Mouse (Mus musculus) CH12.LX (cell line): ENCODE measurements around the gene Rfc5. TPM values are rescaled to one million over a fixed set of nuclear protein-coding genes. Genes with fewer than 3 reads are reported as not detected.

Experiments
- DNase-seq: peaks from one replicate; pipeline ENCODE4 v3.0.0-alpha.2; 2013; ENCODE audit errors: extremely low read depth
- H3K27ac ChIP-seq: 2 replicates; pipeline ENCODE4 v1.5.1; 2012; ENCODE audit warnings: low read depth, mild to moderate bottlenecking, control low read depth, moderate library complexity; ENCODE audit not compliant: insufficient read depth
- H3K27me3 ChIP-seq: replicated peaks from 2 replicates; pipeline ENCODE3; 2012; ENCODE audit warnings: inconsistent platforms
- H3K36me3 ChIP-seq, 2 experiments: replicated peaks in 1 of 2; 2 replicates each; pipeline versions ENCODE3 to v1.6.1; 2012; ENCODE audit warnings: inconsistent platforms in 1 of 2, low read length in 1 of 2, mild to moderate bottlenecking in 1 of 2, mixed read lengths in 1 of 2, moderate library complexity in 1 of 2; ENCODE audit not compliant: control insufficient read depth in 1 of 2, insufficient read depth in 1 of 2
- H3K4me1 ChIP-seq, 2 experiments: 2 replicates each; pipeline ENCODE4 v1.6.1; 2012; ENCODE audit warnings: inconsistent platforms in 1 of 2, moderate library complexity in 1 of 2; ENCODE audit not compliant: insufficient read depth in 2 of 2, control insufficient read depth in 1 of 2
- H3K4me2 ChIP-seq: 2 replicates; pipeline ENCODE4 v1.6.1; 2012; ENCODE audit warnings: low read depth, mild to moderate bottlenecking, control low read depth; ENCODE audit not compliant: poor library complexity, insufficient read depth, severe bottlenecking
- H3K4me3 ChIP-seq, 3 experiments: fragments of 150-350 bp in 1 of 3; sonication (generic) in 1 of 3; replicated peaks in 1 of 3; 2 replicates each; pipeline versions ENCODE3 to v1.5.1; 2011 to 2012; ENCODE audit warnings: low read depth in 2 of 3, low read length in 2 of 3, mild to moderate bottlenecking in 2 of 3, moderate library complexity in 2 of 3, control low read depth in 1 of 3, improper control_type of control experiment in 1 of 3, inconsistent platforms in 1 of 3, mixed read lengths in 1 of 3; ENCODE audit not compliant: poor library complexity in 1 of 3
- H3K79me2 ChIP-seq: replicated peaks from 2 replicates; pipeline ENCODE4 v1.6.1; 2012; ENCODE audit warnings: mild to moderate bottlenecking, moderate library complexity; ENCODE audit not compliant: control insufficient read depth, poor library complexity, insufficient read depth, severe bottlenecking; ENCODE audit errors: extremely low read depth
- H3K9ac ChIP-seq: 2 replicates; pipeline ENCODE4 v1.6.1; 2012; ENCODE audit warnings: low read depth, mild to moderate bottlenecking, control low read depth, moderate library complexity; ENCODE audit not compliant: insufficient read depth
- H3K9me3 ChIP-seq: replicated peaks from 2 replicates; pipeline ENCODE3; 2012; ENCODE audit warnings: low read length, inconsistent platforms, mixed read lengths
- BHLHE40 ChIP-seq: IDR thresholded peaks from 2 replicates; pipeline ENCODE4 v1.6.1; 2011; ENCODE audit warnings: mild to moderate bottlenecking, low read depth, low read length, improper control_type of control experiment
- CHD2 ChIP-seq: IDR thresholded peaks from 2 replicates; pipeline ENCODE4 v1.6.1; 2011; ENCODE audit warnings: low read length, improper control_type of control experiment
- ELF1 ChIP-seq: IDR thresholded peaks from 2 replicates; pipeline ENCODE4 v1.6.1; 2014; ENCODE audit warnings: low read depth, mild to moderate bottlenecking, inconsistent platforms, low read length, improper control_type of control experiment
- HCFC1 ChIP-seq: IDR thresholded peaks from 2 replicates; pipeline ENCODE4 v1.6.1; 2012; ENCODE audit warnings: low read depth, mild to moderate bottlenecking, inconsistent platforms, low read length, improper control_type of control experiment
- IRF4 ChIP-seq: IDR thresholded peaks from 2 replicates; pipeline ENCODE4 v1.6.1; 2014; ENCODE audit warnings: low read depth, mild to moderate bottlenecking, inconsistent platforms, low read length, improper control_type of control experiment
- JUN ChIP-seq: IDR thresholded peaks from 2 replicates; pipeline ENCODE4 v1.6.1; 2011; ENCODE audit warnings: low read depth, mild to moderate bottlenecking, low read length, improper control_type of control experiment, moderate library complexity; ENCODE audit not compliant: insufficient read depth
- JUND ChIP-seq: conservative IDR thresholded peaks from 2 replicates; pipeline ENCODE4 v1.6.1; 2011; ENCODE audit warnings: low read depth, low read length, improper control_type of control experiment
- MAFK ChIP-seq: IDR thresholded peaks from 2 replicates; pipeline ENCODE4 v1.6.1; 2011; ENCODE audit warnings: low read length, improper control_type of control experiment; ENCODE audit not compliant: insufficient replicate concordance
- MAX ChIP-seq: IDR thresholded peaks from 2 replicates; pipeline ENCODE4 v1.6.1; 2011; ENCODE audit warnings: low read length, improper control_type of control experiment
- MEF2A ChIP-seq: IDR thresholded peaks from 2 replicates; pipeline ENCODE4 v1.6.1; 2014; ENCODE audit warnings: low read depth, mild to moderate bottlenecking, inconsistent platforms, low read length, improper control_type of control experiment, borderline replicate concordance
- MXI1 ChIP-seq: IDR thresholded peaks from 2 replicates; pipeline ENCODE4 v1.6.1; 2011; ENCODE audit warnings: mild to moderate bottlenecking, low read depth, low read length, improper control_type of control experiment
- MYC ChIP-seq: IDR thresholded peaks from 2 replicates; pipeline ENCODE4 v1.6.1; 2011; ENCODE audit warnings: low read depth, mild to moderate bottlenecking, improper control_type of control experiment, low read length
- NRF1 ChIP-seq: IDR thresholded peaks from 2 replicates; pipeline ENCODE4 v1.6.1; 2014; ENCODE audit warnings: low read depth, mild to moderate bottlenecking, inconsistent platforms, low read length, improper control_type of control experiment, moderate library complexity
- POLR2A ChIP-seq: IDR thresholded peaks from 2 replicates; pipeline ENCODE4 v1.6.1; 2011; ENCODE audit warnings: low read depth, mild to moderate bottlenecking, improper control_type of control experiment, low read length
- POLR2AphosphoS2 ChIP-seq: IDR thresholded peaks from 2 replicates; pipeline ENCODE4 v1.6.1; 2011; ENCODE audit warnings: low read depth, low read length, improper control_type of control experiment
- SMC3 ChIP-seq: IDR thresholded peaks from 2 replicates; pipeline ENCODE4 v1.6.1; 2011; ENCODE audit warnings: low read depth, low read length, improper control_type of control experiment
- TBP ChIP-seq: conservative IDR thresholded peaks from 2 replicates; pipeline ENCODE4 v1.6.1; 2011; ENCODE audit warnings: low read depth, low read length, improper control_type of control experiment
- TCF12 ChIP-seq: IDR thresholded peaks from 2 replicates; pipeline ENCODE4 v1.6.1; 2014; ENCODE audit warnings: low read depth, mild to moderate bottlenecking, inconsistent platforms, low read length, improper control_type of control experiment
- ZKSCAN1 ChIP-seq: IDR thresholded peaks from 2 replicates; pipeline ENCODE4 v1.6.1; 2012; ENCODE audit warnings: low read depth, inconsistent platforms, low read length, improper control_type of control experiment, borderline replicate concordance
- ZMIZ1 ChIP-seq: IDR thresholded peaks from 2 replicates; pipeline ENCODE4 v1.6.1; 2012; ENCODE audit warnings: low read depth, mild to moderate bottlenecking, inconsistent platforms, low read length, improper control_type of control experiment
- ZNF384 ChIP-seq: IDR thresholded peaks from 2 replicates; pipeline ENCODE4 v1.6.1; 2012; ENCODE audit warnings: low read depth, low read length, improper control_type of control experiment, inconsistent platforms
- dilution Hi-C: fragments of 300-500 bp; cut with MboI; formaldehyde crosslinking; loops from 2 replicates; pipeline ENCODE4 v1.14.3; 2020; ENCODE audit warnings: low sequenced_read_pairs; ENCODE audit not compliant: extremely low pct_unique_long_range_greater_than_20kb, extremely low pct_ligation_motif_present
- in situ Hi-C: fragments of 300-500 bp; cut with MboI; formaldehyde crosslinking; loops from 3 replicates; pipeline ENCODE4 v1.14.3; 2019; ENCODE audit warnings: low sequenced_read_pairs, low pct_ligation_motif_present, low pct_unique_long_range_greater_than_20kb, mixed read lengths
- polyA plus RNA-seq: library from polyadenylated mRNA; unstranded; fragments of >175 nt; gene quantifications from 2 replicates; pipeline ENCODE4 v1.2.1, GENCODE M21; 2012; ENCODE audit warnings: low read depth; ENCODE audit not compliant: insufficient read length
- total RNA-seq, 2 experiments: library from RNA; depleted of rRNA; stranded (reverse); fragments of 300-350 nt in 1 of 2; fragments of >200 nt in 1 of 2; gene quantifications; 2 replicates each; pipeline ENCODE4 v1.2.3; 2012 to 2014

The Rfc5 gene
- total and polyA plus RNA-seq, 3 experiments = 137 to 221 (median 186) TPM

- Histone ChIP-seq H3K79me2 (no peaks in the 10 kb centered on the region; the same call in 1 of the 2 replicates), H3K27me3 (no peaks in the 10 kb centered on the region), H3K4me2 (no peak overlapping the region), H3K27ac (no peak overlapping the region), H3K4me3 (no peak overlapping the region), H3K9me3 (no peaks in the 10 kb centered on the region), H3K9ac (no peak overlapping the region), H3K36me3 (peaks cover 78 to 89% of the 10 kb centered on the region in 2 experiments), H3K4me1 (peaks cover 9 to 35% of the 10 kb centered on the region in 2 experiments; a peak in 3 of 4 replicates)
- DNase-seq = no peak
- no peak for TF ChIP-seq MYC
- TF ChIP-seq POLR2A = no peak
- no peak for TF ChIP-seq BHLHE40
- TF ChIP-seq SMC3 = no peak
- no peak for TF ChIP-seq JUN
- no peak for TF ChIP-seq MAX
- no peak for TF ChIP-seq NRF1
- in situ Hi-C loops = no loop called here
- dilution Hi-C loops = no loop called here
These were observed 21.6 kb downstream of the Rfc5 start for GRCm38 (mm10) chr5:117367206-117367605.

- Histone ChIP-seq H3K27ac (no peak overlapping the region), H3K36me3 (peaks cover 66 to 80% of the 10 kb centered on the region in 2 experiments), H3K4me3 (no peak overlapping the region), H3K79me2 (peaks cover 5% of the 10 kb centered on the region), H3K9me3 (no peaks in the 10 kb centered on the region), H3K4me1 (peaks cover 9 to 41% of the 10 kb centered on the region in 2 experiments; a peak in 3 of 4 replicates), H3K4me2 (no peak overlapping the region), H3K9ac (no peak overlapping the region), H3K27me3 (no peaks in the 10 kb centered on the region)
- no peak for DNase-seq
- in situ Hi-C loops = no loop called here
- TF ChIP-seq ZMIZ1 (no peak), MYC (no peak), POLR2AphosphoS2 (no peak), MAFK (no peak), ELF1 (no peak), HCFC1 (no peak), MXI1 (no peak), ZNF384 (no peak), JUND (no peak), JUN (no peak), ZKSCAN1 (no peak), MAX (no peak), TBP (no peak), CHD2 (no peak), TCF12 (no peak), IRF4 (no peak), BHLHE40 (no peak), MEF2A (no peak)
- dilution Hi-C loops = no loop called here
These were observed 22.8 kb downstream of the Rfc5 start for GRCm38 (mm10) chr5:117365904-117366561.
